Mouse (Mus musculus): ENCODE results near the gene Cdc34b.

DNA sequence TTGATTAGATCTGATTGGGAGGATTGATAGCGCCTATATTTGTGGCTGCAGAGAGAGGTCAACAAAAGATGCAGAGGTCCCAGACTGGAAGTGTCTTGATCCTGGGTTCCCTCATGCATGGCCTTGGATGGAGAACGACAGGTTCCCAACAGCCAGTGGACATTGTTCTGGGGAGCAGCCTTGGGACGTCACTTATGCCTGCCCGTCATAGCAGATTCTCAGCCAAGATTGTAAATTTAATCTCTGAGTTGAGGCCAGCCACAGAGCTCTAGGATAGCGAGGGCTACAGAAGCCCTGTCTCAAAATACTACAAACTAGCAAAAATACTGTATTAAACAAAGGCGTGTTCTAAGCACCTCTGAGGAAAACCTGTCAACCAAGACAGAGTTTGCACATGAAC lies 18.3 kb downstream of the Cdc34b start:
- TF ChIP-seq POLR2A (IDR thresholded peaks at IDR 0.05; ENCODE audit: borderline replicate concordance, low read depth, low read length): no peak
- no peak for TF ChIP-seq CTCF (IDR thresholded peaks at IDR 0.05; ENCODE audit: low read depth, low read length)
